Mouse (Mus musculus) cerebellum, adult 8-10 months (tissue): ENCODE measurements at regions not wholly inside any gene's neighbourhood (a gene's known extent, or its start where the extent isn't known, plus 50 kb on each side); places are given as distances from the start of the nearest gene placed in this dataset.

ENCODE experiments used
- DNase-seq: peaks from one replicate; pipeline ENCODE4 v3.0.0; 2022

- no peak for DNase-seq
These were observed 277.3 kb upstream of the Prkd1 start for GRCm38 (mm10) chr12:50926234-50926633.

- no peak for DNase-seq
These were observed 272.8 kb upstream of the Prkd1 start for GRCm38 (mm10) chr12:50921739-50922138.

GRCm38 (mm10) chr12:50899609-50900447 is 250.9 kb upstream of the Prkd1 start:
- DNase-seq: no peak

- DNase-seq: no peak
These were observed 248.8 kb upstream of the Prkd1 start for GRCm38 (mm10) chr12:50897606-50898166.

GRCm38 (mm10) chr12:50893604-50894003 is 244.7 kb upstream of the Prkd1 start:
- no peak for DNase-seq

GRCm38 (mm10) chr12:50875796-50876195 is 226.9 kb upstream of the Prkd1 start:
- DNase-seq: no peak

- no peak for DNase-seq
These were observed 225.1 kb upstream of the Prkd1 start for GRCm38 (mm10) chr12:50874024-50874398.

GRCm38 (mm10) chr12:50873390-50874023 is 224.6 kb upstream of the Prkd1 start:
- no peak for DNase-seq

- DNase-seq: no peak
These were observed 202.7 kb upstream of the Prkd1 start for GRCm38 (mm10) chr12:50851644-50852043.

- DNase-seq: no peak
These were observed 199.1 kb upstream of the Prkd1 start for GRCm38 (mm10) chr12:50847976-50848375.

- DNase-seq: no peak
These were observed 193.8 kb upstream of the Prkd1 start for GRCm38 (mm10) chr12:50842744-50843143.

GRCm38 (mm10) chr12:50839391-50839790 is 190.5 kb upstream of the Prkd1 start:
- no peak for DNase-seq

GRCm38 (mm10) chr12:50808731-50809281 is 159.9 kb upstream of the Prkd1 start:
- no peak for DNase-seq

GRCm38 (mm10) chr12:50804391-50804790 is 155.5 kb upstream of the Prkd1 start:
- no peak for DNase-seq

- DNase-seq: no peak
These were observed 116.5 kb upstream of the Prkd1 start for GRCm38 (mm10) chr12:50765156-50765940.

GRCm38 (mm10) chr12:50764457-50764856 is 115.6 kb upstream of the Prkd1 start:
- no peak for DNase-seq

GRCm38 (mm10) chr12:50734135-50734534 is 85.2 kb upstream of the Prkd1 start:
- DNase-seq: no peak

GRCm38 (mm10) chr12:50712615-50713014 is 63.7 kb upstream of the Prkd1 start:
- no peak for DNase-seq

- DNase-seq: no peak
These were observed 60.3 kb upstream of the Prkd1 start for GRCm38 (mm10) chr12:50709000-50709788.

- no peak for DNase-seq
These were observed 49.9 kb upstream of the Prkd1 start for GRCm38 (mm10) chr12:50698613-50699442.
